Mouse (Mus musculus) erythroblast, embryonic 14.5 days (primary cell): ENCODE results near the gene Rbpms2.

ENCODE experiments used
- GATA1 ChIP-seq: IDR thresholded peaks from 2 replicates; pipeline ENCODE4 v1.6.1; 2012; ENCODE audit warnings: low read length, inconsistent platforms, mixed read lengths
- TAL1 ChIP-seq: IDR thresholded peaks from 3 replicates; pipeline ENCODE4 v1.6.1; 2012; ENCODE audit warnings: low read length, inconsistent platforms, mixed read lengths

- TF ChIP-seq GATA1 (no peak), TAL1 (no peak)
These were observed 68.5 kb downstream of the Rbpms2 start for GRCm38 (mm10) chr9:65697992-65698391.
